Mouse (Mus musculus) kidney, adult 11 months (tissue): ENCODE data around the gene Gtf2h3.

ENCODE experiments used
- DNase-seq: peaks from one replicate; pipeline ENCODE4 v3.0.0; 2022

The Gtf2h3 gene

DNA sequence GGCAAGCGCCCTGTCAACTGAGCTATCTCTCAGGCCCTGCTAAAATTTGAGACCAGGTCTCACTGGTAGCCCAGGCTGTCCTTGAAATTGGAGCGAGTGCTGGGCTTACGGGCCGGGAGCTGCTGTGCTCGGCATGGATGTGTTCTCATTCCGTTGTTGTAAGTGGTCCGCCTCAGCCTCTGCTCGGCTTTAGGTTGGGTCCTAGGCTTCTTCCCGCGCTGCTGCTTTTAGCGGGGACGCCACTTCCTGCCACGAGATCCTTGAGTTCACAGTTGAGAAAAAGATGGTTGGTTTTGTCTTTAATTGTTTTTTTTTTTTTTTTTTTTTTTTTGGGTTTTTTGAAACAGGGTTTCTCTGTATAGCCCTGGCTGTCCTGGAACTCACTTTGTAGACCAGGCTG is 58.9 kb downstream of the Gtf2h3 start:
- DNase-seq = no peak
